Mouse (Mus musculus) heart, postnatal 0 days (tissue): ENCODE data around the gene Ift172.

Experiments used
- CTCF ChIP-seq: IDR thresholded peaks from 2 replicates; pipeline ENCODE4 v1.5.1; 2016; ENCODE audit warnings: antibody characterized with exemption, control low read depth, low read depth
- EP300 ChIP-seq: IDR thresholded peaks from 2 replicates; pipeline ENCODE4 v1.6.1; 2016; ENCODE audit warnings: antibody characterized with exemption, low read depth

DNA sequence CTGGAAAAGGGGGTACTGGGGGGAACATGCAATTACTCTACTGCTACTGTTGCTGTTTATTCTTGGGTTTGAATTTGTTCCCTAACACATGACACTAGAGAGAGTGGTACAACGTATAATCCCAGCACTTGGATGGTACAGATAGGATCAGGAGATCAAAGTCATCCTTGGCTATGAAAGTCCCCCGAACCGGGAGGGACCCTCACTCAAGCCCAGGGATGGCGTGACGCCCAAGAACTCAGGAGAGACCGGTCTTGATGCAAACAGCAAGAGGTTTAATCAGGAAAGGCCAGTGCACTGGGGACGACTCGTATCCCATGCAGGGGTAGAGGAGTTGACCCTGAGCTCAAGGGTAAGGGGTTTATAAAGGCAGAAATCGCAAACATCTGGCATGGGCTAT, 68.2 kb downstream of the Ift172 start:
- TF ChIP-seq CTCF, result no peak
- TF ChIP-seq EP300, result no peak
